Mouse (Mus musculus) cerebellum, adult 11 months (tissue): ENCODE measurements at regions not wholly inside any gene's neighbourhood (a gene's known extent, or its start where the extent isn't known, plus 50 kb on each side); places are given as distances from the start of the nearest gene placed in this dataset.

ENCODE experiments used
- DNase-seq: peaks from one replicate; pipeline ENCODE4 v3.0.0; 2022

DNA sequence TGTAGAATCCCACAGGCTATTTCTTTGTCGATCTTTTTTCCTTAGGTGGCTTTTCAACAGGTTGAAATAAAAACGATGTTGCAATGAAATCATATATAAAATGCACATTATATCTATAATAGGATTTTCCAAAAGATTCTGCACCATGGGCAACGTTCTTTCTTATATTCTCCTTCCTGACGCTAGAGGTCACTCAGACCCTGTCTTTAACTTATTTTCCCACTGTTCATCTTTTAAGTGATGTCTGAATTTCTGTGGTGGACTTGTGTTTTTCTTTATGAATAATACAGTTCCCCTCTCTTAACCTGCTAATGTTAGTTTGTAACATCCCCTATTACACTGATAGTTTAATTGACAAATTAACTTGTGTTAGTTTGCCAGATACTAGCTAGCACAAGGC is 86.5 kb upstream of the Got2 start:
- no peak for DNase-seq

GRCm38 (mm10) chr8:95974231-95974630 is 85.9 kb upstream of the Got2 start:
- DNase-seq = no peak

GRCm38 (mm10) chr8:95973571-95973970 is 85.2 kb upstream of the Got2 start:
- no peak for DNase-seq

- DNase-seq = no peak
Observed at GRCm38 (mm10) chr8:95968828-95969227, 80.5 kb upstream of the Got2 start.

DNA sequence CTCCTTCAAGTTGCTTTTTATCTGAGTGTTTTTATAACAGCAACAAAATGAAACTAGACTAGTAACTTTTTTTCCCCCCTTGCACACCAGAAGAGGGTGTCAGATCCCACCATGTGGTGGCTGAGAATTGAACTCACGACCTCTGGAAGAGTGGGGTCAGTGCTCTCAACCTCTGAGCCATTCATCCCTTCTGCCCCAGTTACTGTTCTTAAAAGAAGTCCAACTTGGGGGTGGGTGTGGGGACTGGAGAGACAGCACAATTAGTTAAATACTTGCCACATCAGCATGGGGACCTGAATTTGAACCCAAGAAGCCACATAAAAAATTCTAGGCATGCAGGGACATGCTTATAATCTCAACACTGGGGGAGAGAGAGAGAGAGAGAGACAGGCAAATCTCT is 78.1 kb upstream of the Got2 start:
- no peak for DNase-seq

DNA sequence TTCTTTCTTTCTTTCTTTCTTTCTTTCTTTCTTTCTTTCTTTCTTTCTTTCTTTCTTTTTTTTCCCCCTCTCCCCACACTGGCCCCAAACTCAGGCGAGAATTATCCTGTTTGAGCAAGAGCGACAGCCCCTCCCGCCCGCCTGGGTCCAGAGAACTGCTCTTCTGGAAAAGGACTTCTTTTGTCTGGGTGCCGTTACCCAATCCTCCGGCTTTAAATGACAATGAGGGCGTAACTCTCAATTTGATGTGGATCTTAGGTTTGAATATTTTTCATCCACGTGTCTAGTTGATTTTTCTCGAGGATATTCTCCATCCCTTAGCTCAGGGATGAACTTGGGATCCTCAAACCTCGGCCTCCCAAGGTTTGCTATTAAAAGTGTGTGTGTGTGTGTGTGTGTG is 63.9 kb upstream of the Got2 start:
- DNase-seq = no peak

DNA sequence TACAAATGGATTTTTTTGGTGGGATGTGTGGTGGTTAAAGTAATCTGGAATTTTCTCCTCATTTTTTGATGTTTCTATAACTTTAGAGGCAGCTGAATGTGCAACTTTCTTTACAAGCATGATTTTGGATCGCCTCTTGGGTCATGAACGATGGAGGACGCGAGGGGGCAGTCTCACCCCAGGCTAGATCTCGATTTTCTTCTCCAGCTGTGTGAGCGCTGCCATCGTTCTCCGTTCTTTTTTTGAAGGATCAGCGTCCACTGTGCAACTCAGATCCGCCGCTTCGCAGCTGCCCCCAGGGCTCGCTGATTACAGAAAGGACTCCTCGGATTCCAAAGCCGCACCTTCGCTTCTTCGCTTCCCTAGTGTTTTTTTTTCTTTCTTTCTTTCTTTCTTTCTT is 63.4 kb upstream of the Got2 start:
- peak; percentile 11 for DNase-seq
